Mouse (Mus musculus) ES-E14 (cell line): ENCODE data around the gene Dnaaf2. TPM values are rescaled to one million over a fixed set of nuclear protein-coding genes. Genes with fewer than 3 reads are reported as not detected.

Experiments
- DNase-seq: peaks from one replicate; pipeline ENCODE4 v3.0.0-alpha.2; 2013; ENCODE audit warnings: low read depth, low spot score
- H3K27ac ChIP-seq: 2 replicates; pipeline ENCODE4 v1.5.1; 2012; ENCODE audit warnings: low read depth, mild to moderate bottlenecking, low read length, moderate library complexity, mixed read lengths; ENCODE audit not compliant: poor library complexity, insufficient read depth, severe bottlenecking
- H3K36me3 ChIP-seq: 2 replicates; pipeline ENCODE4 v1.6.1; 2012; ENCODE audit warnings: mild to moderate bottlenecking, low read length, moderate library complexity, mixed read lengths; ENCODE audit not compliant: control insufficient read depth, poor library complexity, insufficient read depth, severe bottlenecking
- H3K4me1 ChIP-seq, 2 experiments: fragments of 150-350 bp in 1 of 2; sonication (generic) in 1 of 2; 2 replicates each; pipeline ENCODE4 v1.6.1; 2012; ENCODE audit warnings: low read length in 2 of 2, mild to moderate bottlenecking in 1 of 2, mixed read lengths in 1 of 2; ENCODE audit not compliant: control insufficient read depth in 2 of 2, insufficient read depth in 2 of 2, poor library complexity in 1 of 2
- H3K4me3 ChIP-seq, 2 experiments: fragments of 150-350 bp in 1 of 2; sonication (generic) in 1 of 2; 2 replicates each; pipeline ENCODE4 v1.5.1; 2012; ENCODE audit warnings: low read length in 2 of 2, low read depth in 1 of 2, mild to moderate bottlenecking in 1 of 2, mixed read lengths in 1 of 2; ENCODE audit not compliant: insufficient read depth in 1 of 2, poor library complexity in 1 of 2, severe bottlenecking in 1 of 2
- H3K9ac ChIP-seq: 2 replicates; pipeline ENCODE4 v1.6.1; 2012; ENCODE audit warnings: low read depth, mild to moderate bottlenecking, low read length, mixed read lengths; ENCODE audit not compliant: poor library complexity, insufficient read depth, severe bottlenecking
- H3K9me3 ChIP-seq: fragments of 150-350 bp; sonication (generic); 2 replicates; pipeline ENCODE4 v1.6.1; 2012; ENCODE audit warnings: low read depth, mild to moderate bottlenecking, low read length; ENCODE audit not compliant: control insufficient read depth, insufficient read depth
- CHD2 ChIP-seq: IDR thresholded peaks from 2 replicates; pipeline ENCODE4 v1.6.1; 2014; ENCODE audit warnings: mild to moderate bottlenecking, low read depth, low read length, inconsistent platforms
- HCFC1 ChIP-seq: IDR thresholded peaks from 2 replicates; pipeline ENCODE4 v1.6.1; 2012; ENCODE audit warnings: low read length, inconsistent platforms, borderline replicate concordance; ENCODE audit not compliant: insufficient read depth
- MAFK ChIP-seq: IDR thresholded peaks from 2 replicates; pipeline ENCODE4 v1.6.1; 2014; ENCODE audit warnings: mild to moderate bottlenecking, low read depth, low read length, inconsistent platforms; ENCODE audit not compliant: insufficient read depth
- ZC3H11A ChIP-seq: IDR thresholded peaks from 2 replicates; pipeline ENCODE4 v1.6.1; 2012; ENCODE audit warnings: low read depth, mild to moderate bottlenecking, inconsistent platforms, low read length, borderline replicate concordance
- ZNF384 ChIP-seq: IDR thresholded peaks from 2 replicates; pipeline ENCODE4 v1.6.1; 2012; ENCODE audit warnings: low read depth, low read length, inconsistent platforms
- in situ Hi-C, 2 experiments: fragments of 600-800 bp; cut with MboI; formaldehyde crosslinking; loops; one replicate each; pipeline ENCODE4 v1.15.1; 2025; ENCODE audit warnings: low sequenced_read_pairs in 2 of 2, inconsistent platforms in 1 of 2; ENCODE audit not compliant: unreplicated experiment in 2 of 2
- total RNA-seq: library from RNA; depleted of rRNA; stranded (reverse); fragments of 300-350 nt; gene quantifications from 2 replicates; pipeline ENCODE4 v1.2.3, GENCODE M21; 2012

The Dnaaf2 gene
- total RNA-seq, 1 experiment = 4.3 TPM

DNA sequence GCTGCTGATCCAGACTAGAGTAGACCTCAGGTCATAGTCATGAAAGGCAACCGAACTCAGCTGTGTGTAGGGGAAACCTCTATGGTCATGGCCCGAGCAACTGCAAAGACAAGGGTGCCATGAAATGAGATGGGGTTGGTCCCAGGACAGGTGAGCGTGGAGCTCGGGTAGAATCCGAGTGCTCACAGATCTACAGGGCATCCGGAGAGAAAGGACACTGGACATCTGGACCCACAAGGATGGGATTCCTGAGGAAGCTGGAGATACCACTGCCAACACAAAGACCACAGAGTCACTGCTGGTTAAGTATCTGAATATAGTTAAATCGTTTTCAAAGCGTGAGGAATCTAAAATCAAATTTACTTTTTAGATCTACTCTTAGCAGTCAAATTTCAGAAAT is 9.2 kb upstream of the Dnaaf2 start:
- H3K4me1 ChIP-seq = peaks cover 4 to 8% of the 10 kb centered on the region in 2 experiments; a peak in 1 of 4 replicates
- peaks cover 18% of the 10 kb centered on the region for H3K36me3 ChIP-seq
- no peak overlapping the region for H3K9ac ChIP-seq
- no peak overlapping the region for H3K27ac ChIP-seq
- in situ Hi-C loops = no loop called here
- TF ChIP-seq MAFK (no peak), ZNF384 (no peak), ZC3H11A (no peak), CHD2 (no peak), HCFC1 (no peak)
- no peak for DNase-seq
- H3K4me3 ChIP-seq = no peak overlapping the region
- no peaks in the 10 kb centered on the region for H3K9me3 ChIP-seq

GRCm38 (mm10) chr12:69204052-69204833 is 6.0 kb upstream of the Dnaaf2 start, which contains the start of gene Gm49384:
Gm49384 (minus strand) TSS chr12:69204267.
- H3K36me3 ChIP-seq = peaks cover 9% of the 10 kb centered on the region
- H3K9ac ChIP-seq = no peak within 1 kb of the TSS
- no peak within 1 kb of the TSS for H3K27ac ChIP-seq
- no peak for DNase-seq
- H3K4me1 ChIP-seq = peaks cover 0 to 3% of the 10 kb centered on the region in 2 experiments; a peak in 1 of 4 replicates
- no peaks in the 10 kb centered on the region for H3K9me3 ChIP-seq
- in situ Hi-C loops = no loop called here
- H3K4me3 ChIP-seq = no peak within 1 kb of the TSS
- no peak for TF ChIP-seq ZC3H11A
- TF ChIP-seq HCFC1 = no peak
- no peak for TF ChIP-seq MAFK
- TF ChIP-seq CHD2 = no peak
- no peak; the same call in 1 of the 2 replicates for TF ChIP-seq ZNF384

- in situ Hi-C loops = no loop called here
- peaks cover under 1% of the 10 kb centered on the region; the same call in 1 of the 2 replicates for H3K36me3 ChIP-seq
- no peak overlapping the region for H3K9ac ChIP-seq
- no peaks in the 10 kb centered on the region for H3K9me3 ChIP-seq
- DNase-seq = no peak
- peaks cover 4% of the 10 kb centered on the region in 2 experiments; a peak in 2 of 4 replicates for H3K4me1 ChIP-seq
- TF ChIP-seq ZNF384 = no peak
- no peak for TF ChIP-seq HCFC1
- no peak for TF ChIP-seq CHD2
- H3K27ac ChIP-seq = no peak overlapping the region
- H3K4me3 ChIP-seq = no peak overlapping the region
Observed at GRCm38 (mm10) chr12:69198985-69199384, 756 bp upstream of the Dnaaf2 start.

- in situ Hi-C loops = no loop called here
- no peak overlapping the region for H3K27ac ChIP-seq
- TF ChIP-seq HCFC1 = 0 out of 2 replicates have a peak, but pooled peaks have one; percentile 2
- no peak for TF ChIP-seq MAFK
- H3K9me3 ChIP-seq = no peaks in the 10 kb centered on the region
- peak; percentile 20 for DNase-seq
- H3K4me3 ChIP-seq = peak overlapping the region; percentile 83 to 99
- H3K36me3 ChIP-seq = no peaks in the 10 kb centered on the region; the same call in 1 of the 2 replicates
- peaks cover 4% of the 10 kb centered on the region in 2 experiments; a peak in 1 of 4 replicates for H3K4me1 ChIP-seq
- H3K9ac ChIP-seq = peak overlapping the region; percentile 79
Observed at GRCm38 (mm10) chr12:69197378-69198163, 658 bp downstream of the Dnaaf2 start.
